16 mouse cellular contexts compared by ENCODE assay signal in the genomic region with DNA sequence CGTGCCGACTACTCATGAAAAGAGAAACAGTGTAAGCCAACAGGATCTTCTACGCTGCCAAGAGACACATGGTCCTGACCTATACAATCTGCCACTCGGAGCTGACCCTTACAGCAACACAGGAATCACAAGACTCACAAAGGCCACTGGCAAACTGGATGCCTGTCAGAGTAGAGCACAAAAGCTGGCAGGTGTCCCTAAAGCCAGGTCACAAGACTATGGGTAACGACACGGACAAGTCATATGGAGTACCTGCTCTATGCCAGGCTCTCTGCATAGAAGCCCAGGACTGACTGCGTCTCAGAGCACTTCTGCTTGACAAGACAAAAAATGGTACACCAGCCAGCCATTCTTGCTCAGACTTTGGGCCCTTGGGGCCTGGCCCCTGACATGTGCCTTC.
"Had no signal": no experiment of that assay in that cellular context is flagged by ENCODE, and none has a peak within 500 bp of the region (broad histone marks: within the 10 kb centered on the region; RNA-seq: fewer than 3 reads in every experiment).

No protein-coding gene starts in this region.

- H3K9me3 ChIP-seq: lung, embryonic 15.5 days; megakaryocyte, embryonic 14.5 days; midbrain, embryonic 13.5 days; midbrain, embryonic 15.5 days; neural tube, embryonic 12.5 days; stomach, embryonic 15.5 days had no signal

- H3K27ac ChIP-seq: lung, embryonic 15.5 days; macrophage; midbrain, embryonic 13.5 days; midbrain, embryonic 15.5 days; neural tube, embryonic 12.5 days; stomach, embryonic 15.5 days; stomach, postnatal 0 days had no signal

- H3K9ac ChIP-seq: lung, embryonic 15.5 days; midbrain, embryonic 13.5 days; midbrain, embryonic 15.5 days; neural tube, embryonic 12.5 days; stomach, embryonic 15.5 days had no signal

- H3K4me2 ChIP-seq: lung, embryonic 15.5 days; midbrain, embryonic 11.5 days; midbrain, embryonic 13.5 days; midbrain, embryonic 15.5 days; neural tube, embryonic 12.5 days; stomach, embryonic 15.5 days had no signal

- H3K27me3 ChIP-seq: lung, embryonic 15.5 days; megakaryocyte, embryonic 14.5 days; midbrain, embryonic 13.5 days; midbrain, embryonic 15.5 days; neural tube, embryonic 12.5 days; stomach, embryonic 15.5 days had no signal

- H3K4me3 ChIP-seq: lung, embryonic 15.5 days; megakaryocyte, embryonic 14.5 days; midbrain, embryonic 13.5 days; midbrain, embryonic 15.5 days; neural tube, embryonic 12.5 days; stomach, embryonic 15.5 days had no signal

- ATAC-seq: lung, postnatal 0 days; midbrain, embryonic 13.5 days; midbrain, embryonic 15.5 days had no signal

- H3K36me3 ChIP-seq: midbrain, embryonic 15.5 days had no signal

- DNase-seq: lung, postnatal 14 days; lung, postnatal 36 days; right cerebral cortex, postnatal 14 days; thymus, adult 2 months; thymus, postnatal 25 days; thymus, postnatal 4 days had no signal
